Mouse (Mus musculus) T-helper 1 cell (primary cell): Measurements from ENCODE around the gene Adra1b.

ENCODE experiments used
- in situ Hi-C: fragments of 300-600 bp; cut with MboI, MseI; formaldehyde crosslinking; loops from one replicate; pipeline ENCODE4 v1.15.1; 2025; ENCODE audit warnings: high pct_unique_total_duplicates

Adra1b gene

GRCm38 (mm10) chr11:43901051-43901654, at the start of gene Adra1b:
Gene Adra1b (minus strand): TSS chr11:43901210.
- in situ Hi-C loops: no loop called here

- in situ Hi-C loops: no loop called here
These were observed 49.3 kb upstream of the Adra1b start for GRCm38 (mm10) chr11:43950274-43950673.

- in situ Hi-C loops: no loop called here
These were observed 42.8 kb upstream of the Adra1b start for GRCm38 (mm10) chr11:43943781-43944180.

GRCm38 (mm10) chr11:43943167-43943566, 42.2 kb upstream of the Adra1b start:
- in situ Hi-C loops: no loop called here

GRCm38 (mm10) chr11:43940501-43941202, 39.6 kb upstream of the Adra1b start:
- in situ Hi-C loops: no loop called here

GRCm38 (mm10) chr11:43936023-43936422, 35.0 kb upstream of the Adra1b start:
- in situ Hi-C loops: no loop called here

- in situ Hi-C loops: no loop called here
These were observed 32.5 kb upstream of the Adra1b start for GRCm38 (mm10) chr11:43933480-43933879.

- in situ Hi-C loops: no loop called here
These were observed 32.0 kb upstream of the Adra1b start for GRCm38 (mm10) chr11:43933000-43933399.

GRCm38 (mm10) chr11:43930191-43930590, 29.2 kb upstream of the Adra1b start:
- in situ Hi-C loops: no loop called here

GRCm38 (mm10) chr11:43929706-43930105, 28.7 kb upstream of the Adra1b start:
- in situ Hi-C loops: no loop called here

GRCm38 (mm10) chr11:43929178-43929577, 28.2 kb upstream of the Adra1b start:
- in situ Hi-C loops: no loop called here

GRCm38 (mm10) chr11:43927133-43927815, 26.3 kb upstream of the Adra1b start:
- in situ Hi-C loops: no loop called here

GRCm38 (mm10) chr11:43926163-43926562, 25.2 kb upstream of the Adra1b start:
- in situ Hi-C loops: no loop called here

- in situ Hi-C loops: no loop called here
These were observed 24.6 kb upstream of the Adra1b start for GRCm38 (mm10) chr11:43925584-43925983.

- in situ Hi-C loops: loop anchor here (5.0 kb wide), 1 partner anchor 1706 kb away; no protein-coding TSS in a partner anchor
These were observed 20.7 kb upstream of the Adra1b start for GRCm38 (mm10) chr11:43921701-43922100.

- in situ Hi-C loops: loop anchor here (5.0 kb wide), 1 partner anchor 1708 kb away; no protein-coding TSS in a partner anchor
These were observed 18.6 kb upstream of the Adra1b start for GRCm38 (mm10) chr11:43919492-43920055.

- in situ Hi-C loops: no loop called here
These were observed 13.8 kb upstream of the Adra1b start for GRCm38 (mm10) chr11:43914552-43915447.

- in situ Hi-C loops: no loop called here
These were observed 11.3 kb upstream of the Adra1b start for GRCm38 (mm10) chr11:43912136-43912888.

- in situ Hi-C loops: no loop called here
These were observed 10.6 kb upstream of the Adra1b start for GRCm38 (mm10) chr11:43911646-43912045.

GRCm38 (mm10) chr11:43903351-43903750, 2.3 kb upstream of the Adra1b start:
- in situ Hi-C loops: no loop called here

GRCm38 (mm10) chr11:43899696-43900095, 1.3 kb downstream of the Adra1b start:
- in situ Hi-C loops: no loop called here
